Mouse (Mus musculus) spleen, adult 12 weeks (tissue): ENCODE measurements around the gene Spag9.

ENCODE experiments used
- DNase-seq: peaks from one replicate; pipeline ENCODE4 v3.0.0; 2022; ENCODE audit warnings: low spot score

Spag9 gene

GRCm38 (mm10) chr11:94133344-94133955, 137.6 kb downstream of the Spag9 start:
- DNase-seq = peak; percentile 75

GRCm38 (mm10) chr11:94134076-94134838, 138.4 kb downstream of the Spag9 start:
- DNase-seq = no peak

DNA sequence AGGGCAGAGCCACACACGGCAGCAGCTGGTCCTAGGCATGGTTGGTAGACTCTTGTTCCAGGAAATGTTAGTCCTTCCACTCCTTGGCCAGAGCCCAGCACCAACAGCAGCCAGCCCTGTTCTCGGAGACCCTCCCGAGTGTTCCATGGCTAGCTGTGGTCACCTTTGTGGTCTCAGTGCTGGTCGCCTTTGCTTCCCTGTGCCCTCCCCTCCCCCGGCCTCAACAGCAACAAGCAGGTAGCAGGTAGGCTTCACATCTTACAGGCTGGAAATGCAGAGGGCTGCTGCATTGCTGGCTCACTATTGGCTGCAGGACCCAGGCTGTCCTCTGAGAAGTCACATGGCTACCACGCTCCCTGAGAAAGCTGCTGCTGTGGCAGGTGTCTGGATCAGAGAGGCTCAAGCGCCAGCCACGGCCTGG, 139.7 kb downstream of the Spag9 start:
- DNase-seq = no peak

- DNase-seq = no peak
Measured at GRCm38 (mm10) chr11:94136656-94137055, 140.8 kb downstream of the Spag9 start.

- DNase-seq = no peak
Measured at GRCm38 (mm10) chr11:94137326-94138061, 141.6 kb downstream of the Spag9 start.

GRCm38 (mm10) chr11:94138411-94139231, 142.7 kb downstream of the Spag9 start:
- no peak for DNase-seq

GRCm38 (mm10) chr11:94139232-94139620, 143.3 kb downstream of the Spag9 start:
- DNase-seq = no peak

DNA sequence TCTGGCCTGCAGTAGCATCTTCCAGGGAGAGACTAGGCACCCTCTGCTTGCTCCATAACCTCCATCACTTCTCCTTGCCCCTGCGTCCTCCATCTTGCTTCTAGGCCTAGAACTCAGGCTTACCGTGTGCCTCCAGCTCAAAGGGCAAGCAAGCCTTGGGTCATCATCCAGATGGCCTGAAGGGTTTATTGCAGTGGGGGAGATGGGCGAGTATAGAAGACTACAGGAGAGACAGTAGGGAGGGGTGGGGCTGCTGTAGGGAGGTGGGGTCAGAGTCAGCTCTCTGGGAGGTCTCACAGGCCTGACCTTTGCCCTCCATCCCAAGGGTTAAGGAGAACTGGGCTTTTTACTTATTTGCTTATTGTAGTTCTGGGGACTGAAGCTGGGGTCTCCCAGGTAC, 144.6 kb downstream of the Spag9 start:
- no peak for DNase-seq

DNA sequence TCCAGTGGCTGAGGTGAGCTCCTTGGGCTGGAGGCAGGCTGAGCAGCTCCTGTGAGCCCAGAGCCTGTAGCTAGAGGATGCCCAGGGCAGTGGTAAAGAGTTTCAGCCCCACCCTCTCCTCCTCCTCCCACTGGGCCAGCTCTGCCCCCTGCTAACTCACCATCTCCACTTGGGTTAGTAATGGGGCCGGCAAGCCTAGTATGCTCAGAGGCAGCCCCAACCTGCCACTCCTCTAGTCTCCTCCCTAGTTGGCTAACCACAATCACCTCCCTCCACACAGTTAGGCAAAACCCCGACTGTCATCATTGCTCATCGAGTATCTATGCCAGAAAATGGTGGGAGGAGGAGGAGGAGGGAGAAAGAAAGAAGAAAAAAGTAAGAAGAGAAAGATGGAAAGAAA, 145.7 kb downstream of the Spag9 start:
- no peak for DNase-seq

DNA sequence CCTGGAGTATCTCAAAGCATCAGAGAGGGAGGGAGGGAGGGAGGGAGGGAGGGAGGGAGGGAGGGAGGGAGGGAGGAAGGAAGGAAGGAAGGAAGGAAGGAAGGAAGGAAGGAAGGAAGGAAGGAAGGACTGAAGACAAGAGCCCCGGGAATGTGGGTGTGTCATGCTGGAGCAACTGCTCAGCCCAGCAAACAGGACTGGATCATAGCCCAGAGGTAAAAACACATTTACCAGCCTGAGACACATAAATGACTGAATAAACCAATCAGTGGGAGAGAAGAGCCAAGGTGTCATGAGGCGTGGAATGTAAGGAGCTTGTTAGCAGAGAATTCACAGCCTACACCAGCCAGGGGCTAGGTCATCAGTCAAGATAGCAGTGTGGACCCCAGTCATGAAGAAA, 147.4 kb downstream of the Spag9 start:
- DNase-seq = no peak

GRCm38 (mm10) chr11:94144771-94145539, 149.1 kb downstream of the Spag9 start:
- DNase-seq = no peak

- no peak for DNase-seq
Measured at GRCm38 (mm10) chr11:94146049-94146605, 150.2 kb downstream of the Spag9 start.

DNA sequence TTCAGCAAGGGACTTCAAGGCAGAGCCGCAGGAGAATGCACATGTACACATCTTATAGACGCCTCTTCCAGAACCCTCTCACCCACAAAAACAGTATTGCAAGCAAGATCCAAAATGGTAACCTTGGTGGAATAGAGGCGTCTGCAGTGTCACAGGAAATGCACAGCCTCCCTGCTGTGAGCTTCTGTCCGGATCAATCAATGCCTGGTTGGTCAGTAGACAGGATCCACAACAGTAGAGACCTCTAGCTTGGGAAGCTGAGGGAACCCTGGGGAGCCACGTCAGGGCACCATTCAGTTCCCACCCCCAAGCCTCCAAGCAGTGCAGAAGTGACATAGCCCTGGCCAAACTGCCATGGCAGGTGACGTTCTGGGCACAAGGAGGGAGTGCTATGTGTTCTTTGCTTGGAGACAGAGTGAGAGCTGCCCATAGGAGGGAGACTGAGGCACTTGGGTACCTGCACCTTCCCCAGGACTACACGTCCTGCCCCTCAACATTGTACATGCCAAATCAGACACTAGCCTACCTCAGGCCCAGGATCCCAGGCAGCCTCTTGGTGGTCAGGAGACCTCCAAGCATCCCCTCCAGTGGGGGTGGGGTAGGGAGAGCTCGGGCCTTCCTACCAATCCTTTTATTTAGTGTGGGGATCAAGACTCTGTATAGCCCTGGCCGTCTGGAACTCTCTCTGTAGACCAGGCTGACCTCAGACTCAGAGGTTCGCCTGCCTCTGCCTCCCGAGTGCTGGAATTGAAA, 151.0 kb downstream of the Spag9 start:
- no peak for DNase-seq

DNA sequence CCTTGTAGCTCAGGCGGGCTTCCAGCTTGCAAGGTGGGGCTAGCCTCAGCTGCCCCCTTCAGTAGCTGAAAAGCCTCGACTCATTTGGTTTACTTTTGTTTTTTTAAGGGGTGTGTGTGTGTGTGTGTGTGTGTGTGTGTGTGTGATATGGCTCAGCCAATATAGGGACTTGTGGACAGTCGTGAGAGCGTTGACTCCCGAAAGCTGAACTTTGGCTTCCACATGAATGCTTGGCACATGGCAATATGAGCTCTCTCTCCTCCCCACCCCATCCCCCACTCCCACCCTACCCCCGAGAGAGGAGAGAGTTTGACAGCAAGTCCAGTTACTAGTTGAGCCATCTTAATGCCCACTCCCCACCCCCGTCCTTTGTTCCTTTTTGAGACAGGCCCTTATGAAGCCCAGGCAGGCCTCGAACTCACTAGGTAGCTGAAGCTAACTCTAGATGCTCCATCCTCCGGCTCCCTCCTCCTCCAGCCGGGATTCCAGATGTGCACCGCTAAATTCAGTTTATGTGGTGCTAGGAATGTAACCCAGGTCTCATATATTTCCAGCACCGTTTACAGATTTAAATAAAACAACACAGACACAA, 152.3 kb downstream of the Spag9 start:
- no peak for DNase-seq

DNA sequence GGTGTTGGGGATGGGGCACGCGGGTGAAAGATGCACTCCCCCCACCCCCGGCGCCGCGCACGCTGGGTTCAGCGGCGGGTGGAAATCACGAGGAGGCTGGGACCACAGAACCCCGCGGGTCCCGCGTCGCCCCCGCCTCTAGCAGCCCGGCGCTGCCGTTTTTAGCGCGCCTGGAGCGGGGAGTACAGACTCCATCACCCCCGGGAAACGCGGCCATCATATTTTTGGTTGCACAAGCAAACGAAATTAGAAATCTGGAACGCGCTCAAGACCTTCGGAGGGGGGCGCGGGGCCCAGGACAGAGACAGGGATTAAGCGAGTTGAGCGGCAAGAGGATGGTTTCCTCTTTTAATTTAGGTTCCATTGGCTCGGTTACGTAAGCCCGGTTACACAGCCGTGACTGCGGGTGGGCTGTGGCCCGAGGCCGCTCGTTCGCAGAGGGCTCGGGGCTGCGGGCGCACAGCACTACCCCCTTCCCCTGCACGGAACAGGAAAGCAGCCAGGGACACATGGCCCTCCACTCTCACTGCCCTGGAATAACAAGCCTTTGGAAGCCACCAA, 153.1 kb downstream of the Spag9 start:
- DNase-seq = no peak

- DNase-seq = no peak
Measured at GRCm38 (mm10) chr11:94149509-94150259, 153.8 kb downstream of the Spag9 start.

DNA sequence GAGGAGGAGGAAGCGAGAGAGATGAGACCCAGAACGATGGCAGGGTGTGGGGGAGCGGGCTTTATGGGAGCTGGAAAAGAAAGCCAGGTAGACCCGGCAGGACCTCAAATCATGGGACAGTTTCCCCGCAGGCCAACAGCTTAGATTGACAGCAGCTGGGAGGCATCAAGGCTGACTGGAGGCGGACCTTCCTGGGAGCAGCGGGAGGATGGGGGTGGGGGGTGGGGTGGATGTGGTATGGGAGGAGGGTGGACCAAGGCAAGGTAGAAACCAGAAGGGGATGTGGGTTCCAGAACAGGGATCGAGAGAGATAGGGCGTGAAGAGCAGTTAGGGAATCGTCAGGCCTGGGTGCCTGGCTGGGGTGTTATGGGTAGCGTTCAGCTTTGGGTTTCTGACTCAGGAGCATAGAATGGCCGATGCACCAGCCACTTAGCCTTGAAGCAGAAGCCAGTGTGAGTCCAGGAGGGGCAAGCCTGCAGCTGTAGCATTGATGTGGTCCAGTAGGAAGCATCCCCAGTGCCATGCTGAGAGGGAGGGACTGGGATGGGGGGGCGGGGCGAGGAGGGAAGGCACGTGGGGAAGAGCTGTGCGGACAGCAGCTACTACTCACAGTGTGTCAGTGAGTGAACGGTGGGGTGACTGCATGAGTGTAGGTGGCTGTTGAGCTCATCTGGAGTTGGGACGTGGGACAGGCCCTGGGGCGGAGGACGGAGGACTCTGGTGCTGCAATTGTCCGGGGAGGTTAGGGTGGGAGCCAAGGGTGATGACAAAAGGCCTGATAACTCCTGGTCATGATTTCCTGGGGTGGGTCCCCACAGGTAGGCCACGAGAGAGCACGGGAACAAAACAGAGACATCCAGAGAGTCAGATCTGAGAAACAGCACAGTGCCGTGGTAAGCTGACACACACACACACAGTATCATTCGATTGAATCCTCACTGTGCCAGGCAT, 154.9 kb downstream of the Spag9 start:
- DNase-seq = no peak

DNA sequence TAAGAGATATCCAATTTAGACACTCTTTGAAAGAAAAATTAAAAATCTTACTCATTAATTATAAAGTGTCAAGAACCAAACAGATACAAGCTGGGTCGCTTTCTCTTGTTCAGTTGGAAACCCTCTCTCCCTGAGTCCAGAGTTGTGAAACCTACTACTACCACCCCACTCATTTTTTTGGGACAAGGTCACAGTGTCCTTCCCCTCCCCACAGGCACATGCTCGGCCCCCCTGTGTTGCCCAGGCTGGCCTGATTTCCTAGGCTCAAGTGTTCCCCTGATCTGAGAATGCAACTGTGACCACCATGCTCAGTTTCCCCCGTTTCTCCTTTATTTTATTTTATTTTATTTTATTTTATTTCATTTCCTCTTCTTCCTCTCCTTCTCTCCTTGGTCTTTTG, 158.3 kb downstream of the Spag9 start:
- no peak for DNase-seq
